ENCODE assay signal across 9 mouse cellular contexts in the genomic region with DNA sequence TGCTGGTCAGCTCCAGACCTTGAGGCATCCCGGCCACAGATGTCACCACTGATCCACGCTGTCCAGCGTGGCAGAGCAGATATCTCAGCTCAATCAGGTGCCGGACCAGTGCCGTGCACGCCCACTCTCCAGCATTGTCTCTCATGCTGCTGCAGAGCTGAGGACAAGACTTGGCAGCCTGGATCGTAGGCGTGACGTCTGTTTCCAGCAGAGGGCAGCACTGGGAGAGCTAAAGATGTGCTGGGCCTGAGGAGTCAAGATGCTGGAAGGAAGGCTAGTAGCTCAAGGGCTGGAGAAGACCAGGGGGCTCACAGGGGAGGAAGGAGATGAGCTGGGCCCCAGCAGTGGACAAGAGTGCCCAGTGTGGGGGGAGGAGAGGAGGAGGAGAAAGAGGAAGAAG.
DNase-seq lines count a peak whose midpoint lies in the region; ATAC-seq and TF ChIP-seq lines count a peak whose summit lies in the region.
"Had no signal": no experiment of that assay in that cellular context is flagged by ENCODE, and none has a peak within 500 bp of the region (broad histone marks: within the 10 kb centered on the region; RNA-seq: fewer than 3 reads in every experiment).

No protein-coding gene starts in this region.

- TF ChIP-seq EP300 in stomach, postnatal 0 days (optimal IDR thresholded peaks at IDR 0.05), result no peak

- ATAC-seq in kidney, embryonic 15.5 days (replicated peaks; ENCODE audit: low FRiP score), result no peak
- no peak for ATAC-seq in intestine, embryonic 16.5 days
- no peak for ATAC-seq in limb, embryonic 11.5 days (ENCODE audit: insufficient number of reproducible peaks, low FRiP score, low TSS enrichment, low read depth)
- ATAC-seq in stomach, postnatal 0 days (ENCODE audit: low FRiP score, low TSS enrichment), result peak; percentile 12; the same call in 1 of the 2 replicates
- ATAC-seq: Patski had no signal

- peak; percentile 98 for TF ChIP-seq CTCF in stomach, postnatal 0 days (IDR thresholded peaks at IDR 0.05; ENCODE audit: low read depth)

- H3K4me1 ChIP-seq in kidney, embryonic 15.5 days, result peaks cover 68% of the 10 kb centered on the region
- peaks cover 27% of the 10 kb centered on the region for H3K4me1 ChIP-seq in intestine, embryonic 16.5 days (ENCODE audit: control insufficient read depth, insufficient read depth, low read length)
- peaks cover 6% of the 10 kb centered on the region; the same call in 1 of the 2 replicates for H3K4me1 ChIP-seq in limb, embryonic 11.5 days (ENCODE audit: control insufficient read depth, insufficient read depth, low read length)
- 0 out of 2 replicates have a peak, but pooled peaks cover 8% of the 10 kb centered on the region for H3K4me1 ChIP-seq in stomach, postnatal 0 days (replicated peaks; ENCODE audit: control insufficient read depth, insufficient read depth)

- peak; percentile 82 for DNase-seq in kidney, adult 18-20 months
- DNase-seq in embryo, embryonic 10 days (ENCODE audit: low spot score), result peak; percentile 94
- DNase-seq in gastrocnemius, postnatal 25 days, result peak; percentile 56
- peak; percentile 88 for DNase-seq in limb, embryonic 11.5 days (ENCODE audit: low spot score)
- DNase-seq in natural killer cell, adult 2 months (ENCODE audit: low spot score in 2 of 2), result peak; percentile 39 to 60
- DNase-seq in stomach, postnatal 0 days (ENCODE audit: low spot score), result peak; percentile 84

- no peak overlapping the region; the same call in 1 of the 2 replicates for H3K4me2 ChIP-seq in kidney, embryonic 15.5 days
- peak overlapping the region; percentile 98; the same call in 1 of the 2 replicates for H3K4me2 ChIP-seq in intestine, embryonic 16.5 days (ENCODE audit: low read depth, low read length)
- H3K4me2 ChIP-seq in limb, embryonic 11.5 days (ENCODE audit: low read depth, severe bottlenecking), result no peak overlapping the region
- H3K4me2 ChIP-seq in stomach, postnatal 0 days (replicated peaks; ENCODE audit: low read depth), result peak overlapping the region; percentile 29; the same call in 1 of the 2 replicates

- no peaks in the 10 kb centered on the region for H3K9me3 ChIP-seq in kidney, embryonic 15.5 days (replicated peaks)
- H3K9me3 ChIP-seq in intestine, embryonic 16.5 days (ENCODE audit: control insufficient read depth, low read length), result no peaks in the 10 kb centered on the region
- no peaks in the 10 kb centered on the region for H3K9me3 ChIP-seq in limb, embryonic 11.5 days (ENCODE audit: control insufficient read depth, low read length)
- H3K9me3 ChIP-seq in stomach, postnatal 0 days (ENCODE audit: control insufficient read depth, low read length), result no peaks in the 10 kb centered on the region

- 12% methylated on average over 9 of the region's 9 CpGs for WGBS in kidney, embryonic 15.5 days
- WGBS in intestine, embryonic 16.5 days, result 9% methylated on average over 9 of the region's 9 CpGs
- 17% methylated on average over 9 of the region's 9 CpGs for WGBS in limb, embryonic 11.5 days
- WGBS in stomach, postnatal 0 days, result 8% methylated on average over 9 of the region's 9 CpGs

- peaks cover 36% of the 10 kb centered on the region for H3K27me3 ChIP-seq in kidney, embryonic 15.5 days
- H3K27me3 ChIP-seq in intestine, embryonic 16.5 days (replicated peaks; ENCODE audit: control insufficient read depth, insufficient read depth, low read length), result peaks cover 9% of the 10 kb centered on the region; the same call in 1 of the 2 replicates
- H3K27me3 ChIP-seq in limb, embryonic 11.5 days (ENCODE audit: control insufficient read depth, insufficient read depth, low read length), result peaks cover 32% of the 10 kb centered on the region
- no peaks in the 10 kb centered on the region for H3K27me3 ChIP-seq in stomach, postnatal 0 days (ENCODE audit: control insufficient read depth, insufficient read depth, low read length)
- H3K27me3 ChIP-seq: Patski had no signal

- H3K27ac ChIP-seq in kidney, embryonic 15.5 days, result no peak overlapping the region
- no peak overlapping the region for H3K27ac ChIP-seq in intestine, embryonic 16.5 days (ENCODE audit: low read length)
- H3K27ac ChIP-seq in limb, embryonic 11.5 days (replicated peaks; ENCODE audit: low read depth, low read length), result no peak overlapping the region
- no peak overlapping the region for H3K27ac ChIP-seq in stomach, postnatal 0 days (replicated peaks)

- H3K9ac ChIP-seq in kidney, embryonic 15.5 days, result no peak overlapping the region
- H3K9ac ChIP-seq in intestine, embryonic 16.5 days (ENCODE audit: low read depth, low read length), result no peak overlapping the region
- no peak overlapping the region for H3K9ac ChIP-seq in limb, embryonic 11.5 days (ENCODE audit: low read length)
- H3K9ac ChIP-seq in stomach, postnatal 0 days (ENCODE audit: low read length), result no peak overlapping the region

- no peak overlapping the region for H3K4me3 ChIP-seq in kidney, embryonic 15.5 days (replicated peaks)
- H3K4me3 ChIP-seq in intestine, embryonic 16.5 days (ENCODE audit: low read length), result no peak overlapping the region; the same call in 1 of the 2 replicates
- H3K4me3 ChIP-seq in limb, embryonic 11.5 days (ENCODE audit: low read depth, low read length), result no peak overlapping the region
- H3K4me3 ChIP-seq in stomach, postnatal 0 days (ENCODE audit: low read depth, low read length), result no peak overlapping the region

- no peaks in the 10 kb centered on the region for H3K36me3 ChIP-seq in kidney, embryonic 15.5 days
- H3K36me3 ChIP-seq in intestine, embryonic 16.5 days (ENCODE audit: control insufficient read depth, insufficient read depth, low read length), result no peaks in the 10 kb centered on the region
- no peaks in the 10 kb centered on the region for H3K36me3 ChIP-seq in limb, embryonic 11.5 days (ENCODE audit: control insufficient read depth, insufficient read depth, low read length)
- no peaks in the 10 kb centered on the region for H3K36me3 ChIP-seq in stomach, postnatal 0 days (ENCODE audit: control insufficient read depth, insufficient read depth, low read length)

Comparison
In these comparisons a context has a peak if more than half of its experiments do, and no peak if none do; other contexts are left out.
1. H3K4me2 ChIP-seq: peak in intestine, embryonic 16.5 days (single experiment) and stomach, postnatal 0 days (single experiment); none in kidney, embryonic 15.5 days (single experiment) and limb, embryonic 11.5 days (single experiment).
2. Peak in every context shown above with its lines, with median percentiles within 50 percentile points of each other: DNase-seq.